Mouse (Mus musculus) ES-E14 (cell line): ENCODE measurements around the gene Selenon.

Experiments
- HCFC1 ChIP-seq: IDR thresholded peaks from 2 replicates; pipeline ENCODE4 v1.6.1; 2012; ENCODE audit warnings: low read length, inconsistent platforms, borderline replicate concordance; ENCODE audit not compliant: insufficient read depth
- ZC3H11A ChIP-seq: IDR thresholded peaks from 2 replicates; pipeline ENCODE4 v1.6.1; 2012; ENCODE audit warnings: low read depth, mild to moderate bottlenecking, inconsistent platforms, low read length, borderline replicate concordance
- ZNF384 ChIP-seq: IDR thresholded peaks from 2 replicates; pipeline ENCODE4 v1.6.1; 2012; ENCODE audit warnings: low read depth, low read length, inconsistent platforms

DNA sequence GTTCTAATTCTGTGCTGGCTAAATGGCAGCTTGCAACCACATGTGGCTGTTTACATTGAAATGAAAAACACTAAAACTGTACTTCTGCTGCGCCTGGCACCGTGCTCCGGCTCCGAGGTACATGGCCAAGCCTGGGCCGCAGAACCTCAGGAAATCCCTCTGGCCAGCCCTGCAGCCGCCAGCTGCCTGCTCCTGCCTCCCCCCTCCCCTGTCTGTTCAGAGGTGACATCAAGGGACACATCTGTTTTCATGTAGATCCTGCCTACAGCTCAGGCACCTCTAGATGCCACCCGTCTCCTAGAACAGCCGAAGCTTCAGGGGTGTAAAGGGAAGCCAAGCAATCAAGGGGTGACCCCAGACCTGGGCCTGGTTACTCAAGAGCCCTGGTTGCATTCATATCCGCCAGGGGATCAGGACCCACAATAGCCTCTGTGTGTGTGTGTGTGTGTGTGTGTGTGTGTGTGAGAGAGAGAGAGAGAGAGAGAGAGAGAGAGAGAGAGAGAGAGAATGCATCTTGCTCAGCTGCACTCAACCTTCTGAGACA lies 6.7 kb upstream of the Selenon start:
- TF ChIP-seq ZC3H11A: no peak
- TF ChIP-seq ZNF384: no peak
- TF ChIP-seq HCFC1: no peak
